Mouse (Mus musculus) MEL (cell line): ENCODE data around the gene Glipr2. TPM values are rescaled to one million over a fixed set of nuclear protein-coding genes. Genes with fewer than 3 reads are reported as not detected.

Source experiments
- DNase-seq: peaks from one replicate; pipeline ENCODE4 v3.0.0; 2011; ENCODE audit warnings: low read depth, low spot score
- H3K27ac ChIP-seq: 2 replicates; pipeline ENCODE4 v1.5.1; 2012; ENCODE audit warnings: low read depth, mild to moderate bottlenecking, control low read depth, low read length, moderate library complexity; ENCODE audit not compliant: control insufficient read depth
- H3K27me3 ChIP-seq, 2 experiments: fragments of 150-350 bp in 1 of 2; sonication (generic) in 1 of 2; 2 replicates each; pipeline ENCODE4 v1.6.1; 2012; ENCODE audit warnings: low read length in 2 of 2, mild to moderate bottlenecking in 2 of 2, improper control_type of control experiment in 1 of 2, moderate library complexity in 1 of 2; ENCODE audit not compliant: insufficient read depth in 2 of 2, control insufficient read depth in 1 of 2
- H3K36me3 ChIP-seq, 2 experiments: 2 replicates each; pipeline ENCODE4 v1.6.1; 2012 to 2014; ENCODE audit warnings: low read length in 2 of 2, improper control_type of control experiment in 1 of 2, inconsistent platforms in 1 of 2, mild to moderate bottlenecking in 1 of 2; ENCODE audit not compliant: insufficient read depth in 2 of 2, control insufficient read depth in 1 of 2
- H3K4me1 ChIP-seq, 2 experiments: fragments of 150-350 bp in 1 of 2; sonication (generic) in 1 of 2; 2 replicates each; pipeline ENCODE4 v1.6.1; 2012; ENCODE audit warnings: low read length in 2 of 2, improper control_type of control experiment in 1 of 2, mild to moderate bottlenecking in 1 of 2; ENCODE audit not compliant: insufficient read depth in 2 of 2, control insufficient read depth in 1 of 2
- H3K4me3 ChIP-seq, 2 experiments: fragments of 150-350 bp in 1 of 2; sonication (generic) in 1 of 2; 2 replicates each; pipeline ENCODE4 v1.5.1; 2012; ENCODE audit warnings: low read depth in 2 of 2, low read length in 2 of 2, mild to moderate bottlenecking in 2 of 2, moderate library complexity in 2 of 2, control low read depth in 1 of 2, improper control_type of control experiment in 1 of 2; ENCODE audit not compliant: control insufficient read depth in 1 of 2, insufficient read depth in 1 of 2
- H3K79me2 ChIP-seq: 2 replicates; pipeline ENCODE4 v1.6.1; 2012; ENCODE audit warnings: mild to moderate bottlenecking, low read length, moderate library complexity; ENCODE audit not compliant: control insufficient read depth, poor library complexity, insufficient read depth
- H3K9ac ChIP-seq: 2 replicates; pipeline ENCODE4 v1.6.1; 2012; ENCODE audit warnings: low read depth, mild to moderate bottlenecking, control low read depth, low read length, moderate library complexity; ENCODE audit not compliant: control insufficient read depth, poor library complexity, severe bottlenecking
- H3K9me3 ChIP-seq: fragments of 150-350 bp; sonication (generic); replicated peaks from 2 replicates; pipeline ENCODE4 v1.6.1; 2012; ENCODE audit warnings: mild to moderate bottlenecking, low read length, improper control_type of control experiment, moderate library complexity; ENCODE audit not compliant: insufficient read depth
- BHLHE40 ChIP-seq: IDR thresholded peaks from 2 replicates; pipeline ENCODE4 v1.6.1; 2012; ENCODE audit warnings: low read depth, mild to moderate bottlenecking, inconsistent platforms, low read length, improper control_type of control experiment, borderline replicate concordance
- JUND ChIP-seq: IDR thresholded peaks from 2 replicates; pipeline ENCODE4 v1.6.1; 2011; ENCODE audit warnings: low read depth, mild to moderate bottlenecking, improper control_type of control experiment, low read length
- KAT2A ChIP-seq: conservative IDR thresholded peaks from 2 replicates; pipeline ENCODE4 v1.6.1; 2012; ENCODE audit warnings: low read depth, low read length, improper control_type of control experiment, inconsistent platforms
- MEF2A ChIP-seq: IDR thresholded peaks from 2 replicates; pipeline ENCODE4 v1.6.1; 2014; ENCODE audit warnings: low read depth, mild to moderate bottlenecking, inconsistent platforms, low read length, improper control_type of control experiment; ENCODE audit not compliant: poor library complexity, insufficient replicate concordance, severe bottlenecking; ENCODE audit errors: extremely low read depth
- MYB ChIP-seq: IDR thresholded peaks from 2 replicates; pipeline ENCODE4 v1.6.1; 2011; ENCODE audit warnings: mild to moderate bottlenecking, low read depth, low read length, improper control_type of control experiment
- NELFE ChIP-seq: IDR thresholded peaks from 2 replicates; pipeline ENCODE4 v1.6.1; 2011; ENCODE audit warnings: low read depth, low read length, improper control_type of control experiment
- NRF1 ChIP-seq: IDR thresholded peaks from 2 replicates; pipeline ENCODE4 v1.6.1; 2014; ENCODE audit warnings: low read depth, mild to moderate bottlenecking, inconsistent platforms, low read length, improper control_type of control experiment, moderate library complexity; ENCODE audit not compliant: poor library complexity, insufficient read depth, severe bottlenecking
- POLR2AphosphoS2 ChIP-seq: IDR thresholded peaks from 2 replicates; pipeline ENCODE4 v1.6.1; 2011; ENCODE audit warnings: low read length, improper control_type of control experiment
- RAD21 ChIP-seq: IDR thresholded peaks from 2 replicates; pipeline ENCODE4 v1.6.1; 2011; ENCODE audit warnings: mild to moderate bottlenecking, low read depth, low read length, improper control_type of control experiment
- SMC3 ChIP-seq: IDR thresholded peaks from 2 replicates; pipeline ENCODE4 v1.6.1; 2011; ENCODE audit warnings: low read depth, low read length, improper control_type of control experiment
- TAL1 ChIP-seq: IDR thresholded peaks from 2 replicates; pipeline ENCODE4 v1.6.1; 2012; ENCODE audit warnings: mild to moderate bottlenecking, inconsistent platforms, low read length, moderate library complexity, mixed read lengths
- TBP ChIP-seq: IDR thresholded peaks from 2 replicates; pipeline ENCODE4 v1.8.0; 2011; ENCODE audit warnings: low read depth, low read length, improper control_type of control experiment
- TCF12 ChIP-seq: IDR thresholded peaks from 2 replicates; pipeline ENCODE4 v1.6.1; 2014; ENCODE audit warnings: low read depth, mild to moderate bottlenecking, inconsistent platforms, low read length, improper control_type of control experiment, moderate library complexity
- USF2 ChIP-seq, 2 experiments: IDR thresholded peaks; 2 replicates each; pipeline ENCODE4 v1.6.1; 2011 to 2012; ENCODE audit warnings: improper control_type of control experiment in 2 of 2, low read length in 2 of 2, borderline replicate concordance in 1 of 2, inconsistent platforms in 1 of 2, low read depth in 1 of 2, mild to moderate bottlenecking in 1 of 2; ENCODE audit not compliant: insufficient read depth in 1 of 2
- ZKSCAN1 ChIP-seq: IDR thresholded peaks from 2 replicates; pipeline ENCODE4 v1.6.1; 2012; ENCODE audit warnings: low read depth, mild to moderate bottlenecking, inconsistent platforms, low read length, improper control_type of control experiment, moderate library complexity
- ZNF384 ChIP-seq: IDR thresholded peaks from 2 replicates; pipeline ENCODE4 v1.6.1; 2012; ENCODE audit warnings: low read depth, mild to moderate bottlenecking, inconsistent platforms, low read length, improper control_type of control experiment
- polyA plus RNA-seq, 2 experiments: library from polyadenylated mRNA; stranded (reverse) in 1 of 2; unstranded in 1 of 2; fragments of >175 nt in 1 of 2; fragments of >200 nt in 1 of 2; gene quantifications; 2 replicates each; pipeline versions ENCODE4 v1.2.1 to v1.2.4; 2012; ENCODE audit warnings: low replicate concordance in 2 of 2, low read depth in 1 of 2; ENCODE audit not compliant: insufficient read length in 2 of 2, insufficient read depth in 1 of 2, missing spikeins in 1 of 2
- total RNA-seq: library from RNA; depleted of rRNA; stranded (reverse); fragments of 300-350 nt; gene quantifications from 2 replicates; pipeline ENCODE4 v1.2.3, GENCODE M21; 2012

The Glipr2 gene
- total and polyA plus RNA-seq, 3 experiments: 22.8 to 25.0 TPM; not detected in 1

DNA sequence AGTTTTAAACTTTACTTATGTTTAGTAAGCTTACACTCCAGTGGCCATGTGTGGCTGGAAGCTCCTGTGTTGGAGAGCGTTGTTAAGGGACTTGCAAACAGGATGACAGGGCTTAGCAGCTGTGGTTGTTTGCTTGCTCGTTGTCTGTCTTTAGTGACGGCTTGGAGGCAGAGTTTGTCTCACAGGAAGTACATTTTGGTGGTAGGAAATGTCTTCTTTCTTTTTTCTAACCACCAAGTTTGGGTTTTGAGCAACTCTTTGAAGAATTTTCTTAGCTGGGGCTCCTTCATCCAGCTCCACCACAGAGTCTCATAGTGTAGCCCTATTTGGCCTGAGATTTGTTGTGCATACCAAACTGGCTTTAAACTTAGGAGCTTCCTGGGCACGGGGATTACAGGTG is 65.1 kb downstream of the Glipr2 start:
- no peak overlapping the region for H3K4me3 ChIP-seq
- H3K9ac ChIP-seq: no peak overlapping the region
- no peaks in the 10 kb centered on the region for H3K4me1 ChIP-seq
- H3K36me3 ChIP-seq: peaks cover 0 to 38% of the 10 kb centered on the region in 2 experiments; a peak in 2 of 4 replicates
- H3K27ac ChIP-seq: no peak overlapping the region
- no peak for TF ChIP-seq KAT2A
- no peak for TF ChIP-seq RAD21
- TF ChIP-seq ZNF384: no peak
- TF ChIP-seq USF2 (IDR thresholded peaks at IDR 0.05; ENCODE audit: borderline replicate concordance in 1 of 2, insufficient read depth in 1 of 2, low read depth in 1 of 2, low read length in 2 of 2): no peak
- no peak for TF ChIP-seq MEF2A
- no peak for TF ChIP-seq TAL1
- TF ChIP-seq JUND: no peak
- no peak for TF ChIP-seq POLR2AphosphoS2
- TF ChIP-seq TCF12: no peak
- no peak for TF ChIP-seq NRF1
- TF ChIP-seq MYB: no peak
- TF ChIP-seq SMC3: no peak
- TF ChIP-seq TBP: no peak
- TF ChIP-seq NELFE: no peak
- no peaks in the 10 kb centered on the region for H3K27me3 ChIP-seq
- DNase-seq: no peak
- peaks cover 39% of the 10 kb centered on the region for H3K79me2 ChIP-seq
- H3K9me3 ChIP-seq: no peaks in the 10 kb centered on the region

DNA sequence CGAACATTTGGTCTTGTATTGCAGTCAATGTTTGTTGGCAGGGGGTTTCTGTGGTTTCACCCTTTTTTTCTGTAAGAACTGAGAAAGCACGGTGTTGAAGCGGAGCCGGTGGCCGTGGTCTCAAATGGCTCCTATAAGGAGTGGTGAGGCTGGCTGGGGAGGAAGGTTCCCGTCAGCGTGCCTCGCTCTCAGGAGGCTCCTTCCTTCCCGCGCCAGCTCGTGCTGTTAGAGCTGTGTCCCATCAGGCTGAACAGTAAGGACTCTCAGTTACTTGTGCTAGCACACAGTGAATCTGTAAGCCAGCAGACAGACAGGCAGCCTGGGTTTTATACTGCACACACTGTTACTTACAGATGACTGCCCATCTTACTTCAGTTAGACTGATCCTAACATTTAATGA is 65.6 kb downstream of the Glipr2 start:
- TF ChIP-seq ZKSCAN1 (no peak), BHLHE40 (no peak), USF2 (IDR thresholded peaks at IDR 0.05; ENCODE audit: borderline replicate concordance in 1 of 2, insufficient read depth in 1 of 2, low read depth in 1 of 2, low read length in 2 of 2) (no peak)
- no peak for DNase-seq
- Histone ChIP-seq H3K4me1 (no peaks in the 10 kb centered on the region), H3K27ac (no peak overlapping the region), H3K9ac (no peak overlapping the region), H3K27me3 (no peaks in the 10 kb centered on the region), H3K9me3 (no peaks in the 10 kb centered on the region), H3K36me3 (peaks cover 0 to 40% of the 10 kb centered on the region in 2 experiments; a peak in 2 of 4 replicates), H3K79me2 (peaks cover 35% of the 10 kb centered on the region), H3K4me3 (no peak overlapping the region)
